Mouse (Mus musculus) megakaryocyte, embryonic 14.5 days (primary cell): Measurements from ENCODE around the gene Rpp25l.

Experiments used
- FLI1 ChIP-seq: IDR thresholded peaks from 2 replicates; pipeline ENCODE4 v1.6.1; 2012; ENCODE audit warnings: low read length, inconsistent platforms, mixed read lengths
- GATA1 ChIP-seq: IDR thresholded peaks from 3 replicates; pipeline ENCODE4 v1.6.1; 2012; ENCODE audit warnings: mixed read lengths, low read length, inconsistent platforms, borderline replicate concordance

- TF ChIP-seq GATA1 (no peak), FLI1 (no peak)
Measured at GRCm38 (mm10) chr4:41756440-41756839, 43.1 kb upstream of the Rpp25l start.
